Mouse (Mus musculus) kidney, postnatal 4 days (tissue): ENCODE measurements around the gene Them7.

ENCODE experiments used
- DNase-seq, 2 experiments: peaks; one replicate each; pipeline ENCODE4 v3.0.0; 2021; ENCODE audit warnings: mixed read lengths in 2 of 2

Gene Them7

GRCm38 (mm10) chr2:105235380-105236115 is 11.4 kb downstream of the Them7 start:
- no peak for DNase-seq

GRCm38 (mm10) chr2:105237424-105237823 is 13.3 kb downstream of the Them7 start:
- no peak for DNase-seq

- DNase-seq = no peak
Measured at GRCm38 (mm10) chr2:105237841-105238240, 13.7 kb downstream of the Them7 start.

- peak; percentile 56 to 70 for DNase-seq
Measured at GRCm38 (mm10) chr2:105238775-105239174, 14.7 kb downstream of the Them7 start.

GRCm38 (mm10) chr2:105240631-105241030 is 16.5 kb downstream of the Them7 start:
- no peak for DNase-seq

- no peak for DNase-seq
Measured at GRCm38 (mm10) chr2:105242940-105243339, 18.8 kb downstream of the Them7 start.

- DNase-seq = no peak
Measured at GRCm38 (mm10) chr2:105244733-105245132, 20.6 kb downstream of the Them7 start.

- no peak for DNase-seq
Measured at GRCm38 (mm10) chr2:105251978-105252377, 27.9 kb downstream of the Them7 start.

- no peak for DNase-seq
Measured at GRCm38 (mm10) chr2:105252824-105253223, 28.7 kb downstream of the Them7 start.

GRCm38 (mm10) chr2:105255457-105255856 is 31.3 kb downstream of the Them7 start:
- no peak for DNase-seq

- DNase-seq = no peak
Measured at GRCm38 (mm10) chr2:105256427-105257071, 32.4 kb downstream of the Them7 start.

- no peak for DNase-seq
Measured at GRCm38 (mm10) chr2:105257376-105257775, 33.3 kb downstream of the Them7 start.

- DNase-seq = no peak
Measured at GRCm38 (mm10) chr2:105261335-105261734, 37.2 kb downstream of the Them7 start.

- no peak for DNase-seq
Measured at GRCm38 (mm10) chr2:105263219-105263618, 39.1 kb downstream of the Them7 start.

GRCm38 (mm10) chr2:105282407-105283077 is 58.4 kb downstream of the Them7 start:
- no peak for DNase-seq

- DNase-seq = no peak
Measured at GRCm38 (mm10) chr2:105283811-105284210, 59.7 kb downstream of the Them7 start.

- no peak for DNase-seq
Measured at GRCm38 (mm10) chr2:105284855-105285254, 60.7 kb downstream of the Them7 start.

- DNase-seq = no peak
Measured at GRCm38 (mm10) chr2:105295823-105296222, 71.7 kb downstream of the Them7 start.

- peak in 1 of 2 experiments; percentile 8 for DNase-seq
Measured at GRCm38 (mm10) chr2:105298888-105299287, 74.8 kb downstream of the Them7 start.

- DNase-seq = no peak
Measured at GRCm38 (mm10) chr2:105301082-105301481, 77.0 kb downstream of the Them7 start.

- DNase-seq = no peak
Measured at GRCm38 (mm10) chr2:105301531-105301930, 77.4 kb downstream of the Them7 start.

- DNase-seq = no peak
Measured at GRCm38 (mm10) chr2:105303962-105304514, 79.9 kb downstream of the Them7 start.

- DNase-seq = no peak
Measured at GRCm38 (mm10) chr2:105305876-105306275, 81.8 kb downstream of the Them7 start.
